Mouse (Mus musculus): ENCODE measurements around the gene Nprl3.
A peak's percentile ranks its signal among the peaks of the same experiment; 100 is the strongest.

The Nprl3 gene

DNA sequence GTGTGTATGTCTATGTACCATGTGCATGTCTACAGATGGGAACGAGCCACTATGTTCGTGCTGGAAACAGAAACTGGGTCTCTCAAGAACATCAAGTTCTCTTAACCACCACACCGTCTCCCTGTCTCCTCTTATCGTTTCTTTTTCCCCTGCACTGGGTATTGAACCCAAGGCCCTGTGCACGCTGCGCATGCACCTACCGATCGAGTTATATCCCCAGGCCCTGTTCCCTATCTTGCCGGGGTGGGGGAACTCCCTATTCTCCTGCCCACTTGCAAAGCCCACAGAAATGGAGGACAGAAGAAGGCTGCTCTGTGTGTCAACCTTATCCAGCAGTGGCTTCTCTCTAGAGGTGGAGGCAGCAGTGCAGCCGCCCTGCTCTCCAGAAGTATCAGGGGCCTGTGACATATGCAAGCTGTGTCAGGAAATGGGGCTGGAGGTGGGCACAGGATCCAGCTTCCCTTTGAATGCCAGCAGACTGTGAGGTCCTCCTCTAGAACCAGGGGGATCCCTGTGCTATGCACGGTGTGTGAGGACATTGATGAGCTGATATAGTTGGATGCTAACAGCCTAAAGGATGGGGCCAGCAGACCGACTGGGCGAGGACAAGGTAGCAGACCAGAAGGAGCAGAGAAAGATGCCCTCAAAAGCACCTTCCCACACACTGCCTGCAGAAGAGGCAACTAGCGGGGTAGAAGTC lies 69.1 kb downstream of the Nprl3 start:
- DNase-seq (ENCODE audit: low spot score in 2 of 2): no peak

DNA sequence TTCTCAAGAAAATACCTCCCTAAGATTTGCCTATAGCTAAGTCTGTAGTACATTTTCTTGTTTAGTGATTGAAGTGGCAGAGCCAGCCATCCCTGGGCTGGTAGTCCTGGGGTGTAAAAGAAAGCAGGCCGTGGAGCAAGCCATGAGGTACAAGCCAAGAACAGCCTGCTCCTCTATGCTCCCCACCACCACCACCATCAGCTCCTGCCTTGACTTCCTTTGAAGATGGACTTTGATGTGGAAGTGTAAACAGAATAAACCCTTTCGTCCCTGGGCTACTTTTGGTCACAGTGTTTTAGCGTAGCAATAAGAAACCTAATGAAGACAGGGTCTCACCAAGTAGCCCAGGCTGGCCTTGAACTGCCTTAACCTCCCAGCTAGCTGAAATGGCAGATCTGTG lies 69.7 kb downstream of the Nprl3 start:
- DNase-seq (ENCODE audit: low spot score in 2 of 2): no peak

DNA sequence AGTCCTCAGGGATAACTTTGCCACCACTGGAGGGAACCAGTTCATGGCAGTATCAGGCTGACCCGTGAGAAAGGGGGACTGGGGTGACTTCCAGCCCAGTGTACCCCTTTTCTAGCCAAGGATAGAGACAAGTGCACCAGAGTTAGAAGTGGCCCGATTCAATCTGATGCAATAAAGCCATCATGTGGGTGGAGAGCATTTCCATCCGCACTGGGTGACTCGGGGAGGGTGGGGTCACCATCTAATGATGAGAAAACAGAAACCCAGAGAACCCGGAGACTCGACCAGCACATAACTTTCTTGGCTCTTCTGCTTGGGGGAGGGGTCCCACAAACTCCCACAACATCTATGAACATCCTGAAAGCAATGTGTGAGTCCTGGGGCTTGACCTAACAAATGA lies 70.8 kb downstream of the Nprl3 start:
- no peak for DNase-seq (ENCODE audit: low spot score in 2 of 2)

DNA sequence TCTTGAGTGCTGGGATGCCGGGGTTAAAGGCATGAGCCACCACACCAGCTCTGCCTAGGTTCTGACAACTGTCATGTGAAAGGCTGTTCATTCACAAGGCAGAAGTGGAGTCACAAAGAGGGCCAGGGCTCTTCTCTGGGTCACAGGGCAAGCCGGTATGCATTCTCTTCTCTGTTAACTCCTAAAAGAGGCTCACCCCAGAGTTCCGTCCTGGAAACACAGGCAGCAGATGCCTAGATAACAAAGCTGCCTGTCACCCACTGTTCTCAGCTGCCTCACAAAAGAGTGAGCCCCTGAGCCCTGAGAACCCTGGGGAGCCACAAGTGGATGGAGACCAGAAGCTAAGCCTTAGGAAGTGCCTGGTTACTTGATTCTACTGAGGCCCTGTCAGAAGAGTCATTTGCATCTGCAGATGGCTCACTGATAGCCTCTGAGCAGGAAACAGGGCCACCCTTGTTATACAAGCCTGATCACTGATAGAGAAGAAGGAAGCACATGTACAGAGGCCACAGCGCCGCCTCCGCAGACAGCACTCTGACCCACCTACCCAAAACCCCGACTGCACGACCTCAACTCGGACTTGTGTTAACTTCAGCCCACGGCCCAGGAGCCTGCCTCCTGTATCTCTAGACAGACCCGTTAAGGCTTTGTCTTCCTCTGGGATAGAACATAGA lies 71.5 kb downstream of the Nprl3 start:
- no peak for DNase-seq (ENCODE audit: low spot score in 2 of 2)

DNA sequence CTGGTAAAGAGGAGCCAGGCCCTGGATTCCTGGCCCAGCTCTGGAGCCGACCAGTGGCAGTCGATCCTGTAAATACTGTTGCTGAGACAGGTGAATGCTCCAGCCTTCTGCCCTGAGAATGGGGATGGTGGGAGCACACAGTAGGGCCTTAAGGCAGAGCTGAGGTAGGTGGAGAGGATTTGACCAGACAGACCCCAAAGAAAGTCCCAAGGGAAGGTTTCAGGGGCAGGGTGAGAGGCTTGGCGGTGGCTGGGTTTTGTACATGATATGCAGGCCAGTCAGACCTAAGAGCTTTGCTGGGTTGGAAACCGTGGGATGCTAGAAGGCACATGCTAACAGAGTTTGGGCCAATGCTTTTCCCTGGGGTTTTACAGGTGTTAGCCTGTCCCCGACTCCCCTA lies 72.9 kb downstream of the Nprl3 start:
- no peak for DNase-seq (ENCODE audit: low spot score in 2 of 2)

DNA sequence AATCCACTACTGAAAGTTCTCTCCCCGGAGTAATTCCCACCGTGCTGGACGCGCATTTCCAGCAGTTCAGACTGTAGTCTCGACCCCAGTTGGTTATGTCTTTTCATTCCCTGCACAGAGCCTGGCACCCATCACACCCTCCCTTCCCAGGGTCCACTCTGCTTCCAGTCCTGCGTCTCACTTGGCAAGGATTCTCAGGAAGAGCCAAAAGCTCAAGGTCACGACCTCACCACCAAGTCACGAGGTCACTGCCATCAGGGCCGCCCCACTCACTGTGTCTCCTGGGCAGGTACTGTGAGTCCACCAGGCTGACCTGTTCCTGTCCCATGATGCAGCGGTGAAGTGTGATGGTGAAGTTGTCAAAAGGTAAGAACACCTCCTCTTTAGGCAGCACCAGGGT lies 73.4 kb downstream of the Nprl3 start:
- DNase-seq (ENCODE audit: low spot score in 2 of 2): no peak

DNA sequence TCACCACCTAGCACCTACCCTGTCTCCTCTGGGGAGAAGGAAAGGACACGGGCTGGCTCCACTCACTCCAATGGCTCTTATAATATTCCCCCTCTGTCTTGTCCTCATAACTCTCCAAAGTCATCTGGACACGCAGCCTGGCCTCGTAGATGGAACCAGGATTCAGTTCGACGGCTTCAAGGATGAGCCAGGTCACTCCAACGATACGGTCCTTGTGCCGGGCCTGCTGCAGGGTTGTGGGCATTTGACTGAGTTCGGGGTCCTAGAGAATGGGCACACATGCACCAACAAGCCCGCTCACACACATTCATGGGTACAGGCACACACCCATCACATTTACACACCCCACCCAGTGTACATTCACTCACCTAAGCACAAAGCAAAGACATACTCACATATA lies 74.4 kb downstream of the Nprl3 start:
- DNase-seq (ENCODE audit: low spot score in 2 of 2): no peak

DNA sequence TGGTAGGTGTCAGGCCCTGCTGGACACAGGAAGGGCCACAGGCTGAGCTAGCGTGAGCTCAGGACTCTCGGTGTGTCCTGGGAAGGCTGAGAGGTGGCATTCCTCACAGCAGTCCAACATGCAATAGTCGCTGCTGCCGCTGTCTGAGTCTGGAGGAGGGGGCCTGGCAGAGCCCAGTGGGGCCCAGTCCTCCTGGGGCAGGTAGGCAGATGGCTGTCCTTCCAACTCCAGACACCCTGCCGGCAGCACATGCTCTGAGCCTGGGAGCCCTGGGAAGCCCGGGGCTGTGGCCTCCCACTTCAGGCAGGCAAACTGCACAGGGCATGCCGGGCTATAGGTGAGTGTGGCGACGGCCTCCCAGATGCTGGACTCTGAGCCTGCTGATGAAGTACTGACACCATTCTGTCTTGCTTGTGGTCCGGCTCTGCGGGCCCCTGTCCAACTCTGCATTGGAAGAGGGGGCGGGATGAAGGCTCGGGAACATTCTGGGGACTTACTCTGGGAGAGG lies 76.8 kb downstream of the Nprl3 start:
- DNase-seq (ENCODE audit: low spot score in 2 of 2): no peak

DNA sequence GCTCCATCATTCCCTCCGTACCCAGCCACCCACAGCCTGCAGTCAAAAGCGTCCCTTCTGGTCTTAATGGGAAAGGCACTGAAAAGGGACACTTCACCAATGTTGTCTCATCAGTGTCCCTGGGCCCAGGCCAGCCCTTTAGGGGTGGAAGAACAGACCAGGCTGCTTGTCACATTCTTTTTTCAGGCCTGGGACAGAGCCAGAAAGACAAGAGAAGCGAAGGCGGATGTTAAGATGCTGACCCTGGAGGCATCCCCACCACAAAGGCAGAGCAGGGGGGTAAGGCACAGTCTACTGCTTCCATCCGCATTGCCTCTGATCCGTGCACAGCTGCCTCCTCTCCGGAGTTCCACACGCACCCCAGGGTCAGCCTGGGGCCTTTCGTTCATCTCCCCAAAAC lies 77.4 kb downstream of the Nprl3 start:
- DNase-seq (ENCODE audit: low spot score in 2 of 2): no peak

DNA sequence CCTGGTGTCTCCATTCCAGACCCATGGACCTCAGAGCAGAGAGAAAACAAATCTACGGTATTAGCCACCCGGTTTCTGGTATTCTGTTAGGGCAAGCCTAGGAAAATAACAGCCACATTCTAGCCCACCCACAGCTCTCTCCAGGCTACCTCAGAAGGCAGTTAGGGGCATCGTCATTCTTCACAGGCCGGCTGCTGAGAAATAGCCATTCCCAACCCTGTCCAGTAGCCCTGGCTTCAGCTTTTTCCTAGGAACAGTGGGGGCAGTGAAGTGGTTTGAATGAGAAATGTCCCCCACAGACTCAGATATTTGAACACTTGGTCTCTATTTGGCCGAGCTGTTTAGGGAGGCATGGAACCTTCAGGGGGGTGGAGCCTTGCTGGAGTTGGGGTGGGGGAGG lies 78.1 kb downstream of the Nprl3 start:
- no peak for DNase-seq (ENCODE audit: low spot score in 2 of 2)

DNA sequence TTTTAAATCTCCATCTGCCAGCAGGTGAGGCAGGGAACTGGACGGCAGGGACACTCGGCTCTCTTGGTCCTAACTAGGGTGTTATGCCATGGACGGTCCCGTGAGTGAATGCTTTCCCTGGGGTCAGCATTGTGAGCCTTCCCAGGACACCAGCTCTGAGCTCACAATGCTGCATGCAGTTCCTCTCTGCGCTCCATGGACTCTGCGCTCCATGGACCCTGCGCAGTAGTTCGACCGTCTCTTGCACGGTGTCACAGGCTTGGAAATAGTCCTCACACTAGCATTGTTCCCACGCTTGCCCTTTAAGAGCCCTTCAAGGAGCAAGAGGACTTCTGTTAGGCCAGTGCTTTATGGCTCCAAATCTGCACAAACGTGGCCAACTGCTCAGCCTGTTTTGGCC lies 78.6 kb downstream of the Nprl3 start:
- no peak for DNase-seq (ENCODE audit: low spot score in 2 of 2)

DNA sequence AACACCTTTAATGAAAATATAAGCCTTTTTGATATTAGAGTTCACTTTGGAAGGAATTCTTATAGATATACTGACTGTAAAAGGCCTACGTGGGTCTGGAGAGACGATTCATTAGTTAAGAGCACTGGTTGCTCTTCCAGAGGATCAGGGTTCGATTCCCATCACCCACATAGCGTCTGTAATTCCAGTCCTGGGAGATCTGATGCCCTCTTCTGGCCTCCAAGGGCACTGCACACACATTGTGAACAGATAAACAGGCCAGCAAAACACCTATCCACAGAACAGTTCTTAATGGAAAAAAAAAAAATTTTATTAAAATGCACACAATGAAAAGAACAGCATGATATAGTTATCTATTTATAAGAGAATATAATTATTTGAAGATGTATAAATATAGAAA lies 80.3 kb downstream of the Nprl3 start:
- DNase-seq (ENCODE audit: low spot score in 2 of 2): no peak

DNA sequence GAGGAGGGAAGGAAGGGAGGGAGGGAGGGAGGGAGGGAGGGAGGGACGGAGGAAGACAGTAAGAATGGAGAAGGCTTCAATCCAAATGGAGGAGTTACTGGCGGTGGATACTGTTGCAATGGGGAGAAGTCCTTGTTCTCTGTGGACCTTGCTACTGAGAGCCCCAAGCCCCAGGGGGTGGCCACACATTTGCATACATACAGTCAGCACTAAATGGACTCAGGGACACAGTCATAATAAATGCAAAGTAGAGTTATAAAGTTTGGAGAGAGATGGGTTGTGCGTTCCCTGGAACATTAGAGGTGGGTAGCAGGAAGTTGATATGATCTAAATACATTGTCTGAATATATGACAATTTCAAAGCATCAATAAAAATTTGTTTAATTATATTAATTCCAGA lies 81.5 kb downstream of the Nprl3 start:
- DNase-seq (ENCODE audit: low spot score in 2 of 2): no peak

DNA sequence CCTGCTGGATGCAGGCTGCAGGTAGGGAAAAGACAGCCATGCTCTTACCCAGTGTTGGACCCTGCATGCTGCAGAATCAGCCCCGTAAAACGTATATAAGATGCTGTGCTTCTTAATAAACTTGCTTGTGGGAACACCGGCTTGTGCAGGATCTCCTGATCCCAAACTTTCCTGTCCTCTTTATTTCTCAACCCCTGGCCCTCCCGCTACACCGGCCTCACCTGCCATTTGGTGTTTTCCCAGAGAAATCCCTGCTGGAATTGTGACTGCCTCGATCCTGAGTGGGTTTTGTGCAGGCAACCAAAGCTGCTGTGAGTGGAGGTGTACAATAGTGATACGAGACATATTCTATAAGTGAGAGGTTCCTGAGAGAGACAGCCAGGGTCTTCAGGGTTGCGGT lies 83.0 kb downstream of the Nprl3 start:
- no peak for DNase-seq (ENCODE audit: low spot score in 2 of 2)

DNA sequence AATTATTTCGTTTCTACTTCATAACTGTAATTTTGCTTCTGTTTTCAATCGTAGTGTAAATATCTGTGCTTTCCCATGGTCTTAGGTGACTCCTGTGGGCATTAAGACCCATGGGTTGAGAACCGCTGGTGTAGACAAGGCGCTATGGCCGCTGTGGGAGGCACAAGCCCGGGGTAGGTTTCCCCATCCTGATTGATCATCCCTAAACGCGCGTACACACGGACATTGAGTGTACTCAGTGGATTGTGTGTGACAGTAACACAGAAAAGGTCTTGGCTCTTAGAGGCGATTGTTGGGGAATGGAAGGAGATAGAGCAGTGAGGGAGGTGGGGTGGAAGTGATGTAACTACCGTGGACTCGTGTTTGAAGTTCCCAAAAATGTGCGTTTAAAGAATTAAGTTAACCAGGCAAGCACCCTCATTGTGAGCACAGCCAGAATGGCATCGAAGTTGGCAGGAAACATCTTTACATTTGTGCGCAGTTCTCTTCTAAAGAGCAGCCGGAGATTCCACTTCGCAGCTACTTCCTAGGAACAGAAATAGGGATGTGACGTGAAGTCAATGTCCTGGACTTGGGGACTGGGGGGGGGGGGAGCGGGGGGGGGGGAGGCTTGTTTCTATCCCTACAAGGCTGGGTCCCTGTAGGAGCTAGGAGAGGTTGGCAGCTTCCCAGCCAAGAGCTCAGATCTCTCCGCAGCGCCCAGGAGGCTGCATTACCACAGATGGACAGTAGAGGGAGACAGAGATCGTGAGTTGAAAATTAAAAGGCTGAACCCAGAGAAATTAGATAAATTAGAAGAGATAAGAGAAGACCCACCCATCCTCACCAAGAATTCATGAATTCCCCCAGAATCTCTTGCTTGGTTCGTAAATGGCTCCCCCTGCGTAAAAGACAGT lies 85.3 kb downstream of the Nprl3 start:
- DNase-seq (ENCODE audit: low spot score in 2 of 2): peak; percentile 77 to 78

DNA sequence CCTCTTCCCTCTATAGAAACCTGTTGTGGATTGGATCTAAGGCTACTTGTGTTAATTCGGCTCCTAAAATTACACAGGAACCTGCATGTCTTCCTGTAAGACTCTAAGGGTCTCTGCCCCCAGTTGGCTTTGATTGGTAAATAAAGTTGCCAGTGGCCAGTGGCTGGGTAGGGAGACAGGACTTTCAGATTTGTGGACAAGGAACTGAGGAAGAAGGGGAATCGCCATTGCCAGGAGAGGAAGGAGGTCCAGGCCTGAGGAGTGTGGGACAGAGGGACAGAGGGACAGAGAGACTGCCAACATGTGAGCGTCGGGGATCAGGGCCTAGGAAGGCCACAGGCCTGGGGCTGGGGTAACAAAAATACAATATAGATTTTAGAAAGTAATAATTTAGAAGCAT lies 86.3 kb downstream of the Nprl3 start:
- no peak for DNase-seq (ENCODE audit: low spot score in 2 of 2)

DNA sequence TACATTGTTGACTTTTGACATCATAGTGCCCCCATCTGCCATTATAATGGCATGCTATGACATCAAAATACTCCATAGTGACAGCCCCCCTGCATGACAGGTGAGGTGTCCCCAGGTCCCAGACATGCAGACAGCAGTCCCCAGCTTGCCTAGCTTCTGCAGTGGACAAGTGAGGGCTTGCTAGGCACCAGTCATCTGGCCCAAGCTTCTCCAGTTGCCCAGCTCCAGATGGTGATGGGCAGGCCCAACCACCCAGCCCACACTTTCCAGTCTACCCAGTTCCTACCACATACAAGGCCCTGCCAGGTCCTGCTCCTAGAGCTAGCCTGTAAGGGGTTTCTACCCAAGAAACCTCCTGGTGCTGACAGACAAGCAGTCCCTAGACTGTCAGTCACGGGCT lies 89.0 kb downstream of the Nprl3 start:
- DNase-seq (ENCODE audit: low spot score in 2 of 2): no peak

Measured in urinary bladder, postnatal 36 days (tissue).